Mouse (Mus musculus) heart, postnatal 0 days (tissue): ENCODE results near the gene Bnip1. TPM values are rescaled to one million over a fixed set of nuclear protein-coding genes. Genes with fewer than 3 reads are reported as not detected.

Experiments
- ATAC-seq: fragments of 200-750 bp; cut with Nextera tagmentation; 2 replicates; pipeline ENCODE4 v1.8.0; 2017; ENCODE audit warnings: low read depth, moderate number of reproducible peaks, moderate library complexity; ENCODE audit not compliant: insufficient read depth
- DNase-seq: peaks from one replicate; pipeline ENCODE4 v3.0.0-alpha.2; 2016; ENCODE audit warnings: low spot score
- H3K27ac ChIP-seq: fragments of 300-500 bp; sonication (generic); 2 replicates; pipeline ENCODE4 v1.5.1; 2014; ENCODE audit warnings: low read depth, mild to moderate bottlenecking
- H3K27me3 ChIP-seq: fragments of 300-500 bp; sonication (generic); 2 replicates; pipeline ENCODE4 v1.6.1; 2014; ENCODE audit warnings: low read length, mixed read lengths; ENCODE audit not compliant: control insufficient read depth, insufficient read depth
- H3K36me3 ChIP-seq: fragments of 300-500 bp; sonication (generic); replicated peaks from 2 replicates; pipeline ENCODE4 v1.6.1; 2014; ENCODE audit warnings: low read length, mixed read lengths; ENCODE audit not compliant: control insufficient read depth, insufficient read depth
- H3K4me1 ChIP-seq: fragments of 300-500 bp; sonication (generic); 2 replicates; pipeline ENCODE4 v1.6.1; 2014; ENCODE audit warnings: antibody characterized with exemption; ENCODE audit not compliant: control insufficient read depth, insufficient read depth
- H3K4me2 ChIP-seq: fragments of 300-500 bp; sonication (generic); 2 replicates; pipeline ENCODE4 v1.6.1; 2014; ENCODE audit warnings: low read depth, mild to moderate bottlenecking, low read length, moderate library complexity
- H3K4me3 ChIP-seq: fragments of 300-500 bp; sonication (generic); 2 replicates; pipeline ENCODE4 v1.5.1; 2014; ENCODE audit warnings: low read depth, low read length
- H3K9ac ChIP-seq: fragments of 300-500 bp; sonication (generic); replicated peaks from 2 replicates; pipeline ENCODE4 v1.6.1; 2014; ENCODE audit warnings: low read depth, low read length, mixed read lengths
- H3K9me3 ChIP-seq: fragments of 300-500 bp; sonication (generic); replicated peaks from 2 replicates; pipeline ENCODE4 v1.6.1; 2016; ENCODE audit warnings: low read length; ENCODE audit not compliant: control insufficient read depth
- CTCF ChIP-seq: IDR thresholded peaks from 2 replicates; pipeline ENCODE4 v1.5.1; 2016; ENCODE audit warnings: antibody characterized with exemption, control low read depth, low read depth
- EP300 ChIP-seq: IDR thresholded peaks from 2 replicates; pipeline ENCODE4 v1.6.1; 2016; ENCODE audit warnings: antibody characterized with exemption, low read depth
- WGBS: fragments of 180-500 bp; shearing (Covaris S2); extraction: QIAGEN DNeasy Blood & Tissue Kit; methylation state at CpG from one replicate; pipeline ENCODE4 v1.1.7; 2014; 5-methylcytosine and 5-hydroxymethylcytosine counted together
- polyA plus RNA-seq: library from polyadenylated mRNA; unstranded; fragments of >200 nt; fragmentation: Nextera tagmentation; extraction: Ambion mirVana; gene quantifications from 2 replicates; pipeline ENCODE4 v1.2.1, GENCODE M21; 2015
- total RNA-seq: library from RNA; depleted of rRNA; stranded (reverse); fragments of >200 nt; gene quantifications from 2 replicates; pipeline ENCODE4 v1.2.3, GENCODE M21; 2014; ENCODE audit warnings: low replicate concordance; rRNA removed

Gene Bnip1
- total RNA-seq (45.6 and 58.6 TPM in 2 replicates), polyA plus RNA-seq (50.5 and 50.9 TPM in 2 replicates)

GRCm38 (mm10) chr17:26780750-26781571 is at the start of gene Bnip1:
Gene Bnip1 (plus strand): TSS chr17:26781066.
- TF ChIP-seq CTCF (no peak), EP300 (no peak)
- peak within 1 kb of the TSS; percentile 81 for H3K4me2 ChIP-seq
- no peaks in the 10 kb centered on the region for H3K27me3 ChIP-seq
- peak within 1 kb of the TSS; percentile 82 for H3K9ac ChIP-seq
- peak; percentile 71 for DNase-seq
- under 1% methylated on average over 42 of the region's 42 CpGs for WGBS
- peak within 1 kb of the TSS; percentile 87 for H3K27ac ChIP-seq
- H3K4me3 ChIP-seq, result peak within 1 kb of the TSS; percentile 76
- H3K9me3 ChIP-seq, result no peaks in the 10 kb centered on the region
- ATAC-seq, result peak; percentile 81
- peaks cover 8% of the 10 kb centered on the region for H3K4me1 ChIP-seq
- peaks cover 28% of the 10 kb centered on the region for H3K36me3 ChIP-seq

DNA sequence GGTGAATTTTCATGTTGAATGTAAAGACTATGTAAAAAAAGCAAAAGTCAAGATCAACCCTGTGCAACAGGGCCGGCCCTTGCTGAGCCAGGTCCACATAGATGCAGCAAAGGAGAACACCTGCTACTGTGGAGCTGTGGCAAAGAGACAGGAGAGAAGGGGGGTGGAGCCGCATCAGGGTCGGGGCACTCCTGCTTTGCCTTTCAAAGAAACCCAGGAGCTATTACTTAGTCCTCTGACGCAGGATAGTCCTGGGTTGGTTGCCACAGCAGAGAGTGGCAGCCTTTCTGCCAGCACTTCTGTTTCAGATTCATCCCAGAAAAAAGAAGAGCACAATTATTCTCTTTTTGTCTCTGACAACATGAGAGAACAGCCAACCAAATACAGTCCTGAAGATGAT is 38.3 kb upstream of the Bnip1 start:
- WGBS, result 61% methylated on average over 4 of the region's 4 CpGs
- Histone ChIP-seq H3K4me1 (no peaks in the 10 kb centered on the region), H3K4me2 (no peak overlapping the region)

GRCm38 (mm10) chr17:26743294-26743693 is 37.6 kb upstream of the Bnip1 start:
- 50% methylated on average over 1 of the region's 1 CpGs for WGBS
- Histone ChIP-seq H3K27me3 (no peaks in the 10 kb centered on the region), H3K4me2 (no peak overlapping the region), H3K27ac (no peak overlapping the region), H3K9ac (no peak overlapping the region), H3K4me1 (no peaks in the 10 kb centered on the region), H3K36me3 (peaks cover 8% of the 10 kb centered on the region), H3K4me3 (no peak overlapping the region), H3K9me3 (no peaks in the 10 kb centered on the region)
- no peak for DNase-seq
- ATAC-seq, result no peak
- TF ChIP-seq CTCF, result no peak
- no peak for TF ChIP-seq EP300

More for the DNA sequence above, 38.3 kb upstream of the Bnip1 start:
- no peaks in the 10 kb centered on the region for H3K9me3 ChIP-seq
- peaks cover 8% of the 10 kb centered on the region for H3K36me3 ChIP-seq
- no peak overlapping the region for H3K4me3 ChIP-seq
- no peak overlapping the region for H3K27ac ChIP-seq
- H3K9ac ChIP-seq, result no peak overlapping the region
- H3K27me3 ChIP-seq, result no peaks in the 10 kb centered on the region
- DNase-seq (no peak), ATAC-seq (no peak)
- TF ChIP-seq CTCF, result no peak
- TF ChIP-seq EP300, result no peak

DNA sequence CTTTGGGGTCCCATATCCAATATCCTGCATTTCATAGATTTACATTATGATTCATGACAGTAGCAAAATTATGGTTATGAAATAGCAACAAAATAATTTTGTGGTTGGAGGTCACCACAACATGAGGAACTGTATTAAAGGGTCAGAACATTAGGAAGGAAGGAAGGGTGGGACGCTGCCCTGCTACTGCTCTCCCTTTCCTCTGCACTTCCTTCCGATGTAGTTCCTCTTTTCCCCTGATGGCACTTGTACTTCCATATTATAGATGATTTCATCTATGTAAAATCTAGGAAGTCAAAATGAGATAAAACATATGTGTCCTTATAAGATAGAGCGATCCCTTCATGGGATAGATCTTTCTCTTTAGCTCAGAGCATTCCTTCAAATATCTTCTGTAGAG is 30.9 kb upstream of the Bnip1 start:
- TF ChIP-seq EP300 (no peak), CTCF (no peak)
- Histone ChIP-seq H3K27me3 (no peaks in the 10 kb centered on the region), H3K27ac (no peak overlapping the region), H3K9ac (no peak overlapping the region), H3K4me3 (no peak overlapping the region), H3K4me2 (no peak overlapping the region), H3K9me3 (no peaks in the 10 kb centered on the region), H3K36me3 (no peaks in the 10 kb centered on the region; the same call in 1 of the 2 replicates), H3K4me1 (no peaks in the 10 kb centered on the region)
- no peak for DNase-seq
- 84% methylated on average over 3 of the region's 3 CpGs for WGBS
- ATAC-seq, result no peak

DNA sequence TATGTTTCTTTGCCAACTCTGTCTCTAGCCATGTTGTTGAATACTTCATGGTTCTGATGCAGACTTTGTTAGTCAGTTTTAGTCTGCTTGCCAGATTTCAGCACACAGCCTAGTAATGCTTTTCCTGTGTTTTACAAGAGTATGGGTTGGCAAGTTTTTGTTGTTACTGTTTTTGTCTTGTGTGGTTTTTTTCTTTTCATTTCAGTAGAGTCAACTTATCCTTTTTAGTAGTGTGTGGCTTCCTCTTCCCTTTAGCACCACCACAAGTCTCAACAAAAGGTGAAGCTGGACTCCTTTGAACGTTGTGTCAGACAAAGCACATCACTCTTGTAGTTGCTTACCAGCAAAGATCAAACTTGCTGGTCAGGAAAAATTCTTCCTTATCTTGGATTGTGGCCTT is 28.6 kb upstream of the Bnip1 start:
- DNase-seq, result no peak
- Histone ChIP-seq H3K4me1 (no peaks in the 10 kb centered on the region), H3K9me3 (no peaks in the 10 kb centered on the region), H3K27me3 (no peaks in the 10 kb centered on the region), H3K4me3 (no peak overlapping the region), H3K4me2 (no peak overlapping the region), H3K27ac (no peak overlapping the region), H3K36me3 (no peaks in the 10 kb centered on the region), H3K9ac (no peak overlapping the region)
- TF ChIP-seq EP300, result no peak
- no peak for TF ChIP-seq CTCF
- 75% methylated on average over 1 of the region's 1 CpGs for WGBS
- no peak for ATAC-seq
